Mouse (Mus musculus) heart, postnatal 4 days (tissue): Measurements from ENCODE around the gene Cdc45. TPM values are rescaled to one million over a fixed set of nuclear protein-coding genes. Genes with fewer than 3 reads are reported as not detected.

Source experiments
- DNase-seq: peaks from one replicate; pipeline ENCODE4 v3.0.0; 2021
- total RNA-seq, 2 experiments: library from RNA; stranded (reverse); gene quantifications; 2 replicates each; pipeline ENCODE4 v1.2.3; 2021

Gene Cdc45
- total RNA-seq, 2 experiments from 2014 or later: 23.6 to 24.0 TPM

GRCm38 (mm10) chr16:18788627-18789406, 23.0 kb downstream of the Cdc45 start:
- DNase-seq: no peak

- DNase-seq: no peak
Observed at GRCm38 (mm10) chr16:18786652-18787051, 25.1 kb downstream of the Cdc45 start.

GRCm38 (mm10) chr16:18785485-18785884, 26.3 kb downstream of the Cdc45 start:
- no peak for DNase-seq

- DNase-seq: no peak
Observed at GRCm38 (mm10) chr16:18785025-18785424, 26.8 kb downstream of the Cdc45 start.

- no peak for DNase-seq
Observed at GRCm38 (mm10) chr16:18781810-18782209, 30.0 kb downstream of the Cdc45 start.

GRCm38 (mm10) chr16:18778461-18778860, 33.3 kb downstream of the Cdc45 start:
- no peak for DNase-seq

GRCm38 (mm10) chr16:18777101-18778080, 34.4 kb downstream of the Cdc45 start:
- DNase-seq: peak; percentile 17

GRCm38 (mm10) chr16:18776556-18777100, 35.2 kb downstream of the Cdc45 start, which contains the start of gene Cldn5:
Gene Cldn5, plus strand, starts transcription at chr16:18776847.
- DNase-seq: peak; percentile 70

GRCm38 (mm10) chr16:18775621-18776555, 35.9 kb downstream of the Cdc45 start:
- peak; percentile 60 for DNase-seq

GRCm38 (mm10) chr16:18773936-18774335, 37.9 kb downstream of the Cdc45 start:
- DNase-seq: no peak

GRCm38 (mm10) chr16:18769501-18769900, 42.3 kb downstream of the Cdc45 start:
- DNase-seq: no peak

- DNase-seq: no peak
Observed at GRCm38 (mm10) chr16:18766390-18766789, 45.4 kb downstream of the Cdc45 start.

- DNase-seq: no peak
Observed at GRCm38 (mm10) chr16:18762960-18763359, 48.8 kb downstream of the Cdc45 start.

GRCm38 (mm10) chr16:18761734-18762133, 50.1 kb downstream of the Cdc45 start:
- DNase-seq: no peak

- DNase-seq: no peak
Observed at GRCm38 (mm10) chr16:18751885-18752499, 59.8 kb downstream of the Cdc45 start.

- peak; percentile 18 for DNase-seq
Observed at GRCm38 (mm10) chr16:18751101-18751500, 60.7 kb downstream of the Cdc45 start.

GRCm38 (mm10) chr16:18746268-18747122, 65.3 kb downstream of the Cdc45 start:
- DNase-seq: peak; percentile 55

GRCm38 (mm10) chr16:18738303-18738702, 73.5 kb downstream of the Cdc45 start:
- DNase-seq: no peak

GRCm38 (mm10) chr16:18733100-18733956, 78.5 kb downstream of the Cdc45 start:
- DNase-seq: peak; percentile 48
